Comparison of ENCODE assay signal across 9 mouse cellular contexts in the genomic region with DNA sequence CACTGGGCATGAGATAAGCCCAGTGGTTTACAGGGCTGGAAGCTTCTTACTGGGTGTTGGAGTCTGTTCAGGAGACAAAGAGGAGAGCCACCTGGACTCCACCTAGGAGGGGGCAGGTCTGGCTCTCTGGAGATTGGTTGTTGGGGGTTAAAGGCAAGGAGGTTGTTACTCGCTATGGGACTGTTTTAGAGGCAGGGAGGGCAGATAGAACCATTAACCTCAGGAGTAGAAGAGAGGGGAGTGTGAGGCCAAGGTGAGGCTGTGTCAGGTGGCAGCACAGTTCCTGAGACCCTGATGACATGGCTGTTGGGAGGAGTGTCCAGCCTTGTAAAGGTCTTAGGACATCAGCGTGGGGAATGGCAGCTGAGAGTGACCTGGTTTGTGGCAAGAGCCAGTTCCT. TPM values are rescaled to one million over a fixed set of nuclear protein-coding genes. Genes with fewer than 3 reads are reported as not detected.
DNase-seq lines count a peak whose midpoint lies in the region; ATAC-seq and TF ChIP-seq lines count a peak whose summit lies in the region.
"Had no signal": no experiment of that assay in that cellular context is flagged by ENCODE, and none has a peak within 500 bp of the region (broad histone marks: within the 10 kb centered on the region; RNA-seq: fewer than 3 reads in every experiment).

No protein-coding gene starts in this region.

- peak overlapping the region; percentile 73 for H3K9ac ChIP-seq in intestine, embryonic 14.5 days (ENCODE audit: low read length)

- WGBS in intestine, embryonic 14.5 days = 55% methylated on average over 2 of the region's 2 CpGs

- H3K4me2 ChIP-seq in intestine, embryonic 14.5 days (ENCODE audit: low read length) = peak overlapping the region; percentile 60
- H3K4me2 ChIP-seq in myocyte (ENCODE audit: low read depth) = peak overlapping the region; percentile 87

- ATAC-seq in intestine, embryonic 14.5 days (replicated peaks; ENCODE audit: low FRiP score, low TSS enrichment, low read depth) = no peak

- H3K79me2 ChIP-seq in myocyte (ENCODE audit: control insufficient read depth, insufficient read depth) = peaks cover 21% of the 10 kb centered on the region

- H3K9me3 ChIP-seq in intestine, embryonic 14.5 days (ENCODE audit: control insufficient read depth, low read length) = no peaks in the 10 kb centered on the region

- no peaks in the 10 kb centered on the region for H3K27me3 ChIP-seq in intestine, embryonic 14.5 days (replicated peaks; ENCODE audit: control insufficient read depth, insufficient read depth, low read length)
- no peaks in the 10 kb centered on the region for H3K27me3 ChIP-seq in myocyte (ENCODE audit: control insufficient read depth, insufficient read depth, insufficient read length)

- H3ac ChIP-seq in myocyte (ENCODE audit: control insufficient read depth, insufficient read length) = no peak overlapping the region

- H3K4me3 ChIP-seq in intestine, embryonic 14.5 days (ENCODE audit: low read depth, low read length) = peak overlapping the region; percentile 50
- peak overlapping the region; percentile 37 for H3K4me3 ChIP-seq in myocyte
- H3K4me3 ChIP-seq: left cerebral cortex, adult 2 months had no signal

- peak; percentile 13 for DNase-seq in adrenal gland, adult 2 months
- no peak for DNase-seq in adrenal gland, adult 8-10 months
- DNase-seq in kidney, postnatal 10 days = peak; percentile 3
- DNase-seq in kidney, postnatal 25 days = no peak
- DNase-seq in intestine, embryonic 14.5 days (ENCODE audit: low spot score) = no peak
- DNase-seq in ovary, postnatal 14 days (ENCODE audit: low spot score) = no peak
- DNase-seq in layer of hippocampus, adult 9-11 months = no peak

- TF ChIP-seq POLR2A in myocyte (IDR thresholded peaks at IDR 0.05; ENCODE audit: insufficient read length, low read depth) = no peak

- H3K36me3 ChIP-seq in intestine, embryonic 14.5 days (ENCODE audit: control insufficient read depth, insufficient read depth, low read length) = peaks cover 49% of the 10 kb centered on the region
- peaks cover 7% of the 10 kb centered on the region for H3K36me3 ChIP-seq in myocyte (ENCODE audit: control insufficient read depth, insufficient read depth)

- H3K4me1 ChIP-seq in intestine, embryonic 14.5 days (replicated peaks; ENCODE audit: control insufficient read depth, insufficient read depth, low read length) = peaks cover 37% of the 10 kb centered on the region

- H3K27ac ChIP-seq in intestine, embryonic 14.5 days (ENCODE audit: low read depth) = peak overlapping the region; percentile 95; the same call in 1 of the 2 replicates
- H3K27ac ChIP-seq: left cerebral cortex, adult 2 months had no signal

TF ChIP-seq in myocyte, 11 proteins besides CTCF, POLR2A, EP300 and RAD21:
- TF ChIP-seq CEBPB (IDR thresholded peaks at IDR 0.05; ENCODE audit: insufficient read depth, poor library complexity, severe bottlenecking) (no peak), TCF12 (IDR thresholded peaks at IDR 0.05; ENCODE audit: insufficient read depth, poor library complexity, severe bottlenecking) (no peak), MYOD1 (IDR thresholded peaks at IDR 0.05; ENCODE audit: control insufficient read depth in 1 of 3, insufficient read length in 2 of 3, low read depth in 2 of 3) (no peak), E2F4 (IDR thresholded peaks at IDR 0.05; ENCODE audit: insufficient read depth) (no peak), REST (IDR thresholded peaks at IDR 0.05; ENCODE audit: insufficient read depth, insufficient read length) (no peak), MYOG (IDR thresholded peaks at IDR 0.05; ENCODE audit: control insufficient read depth in 1 of 3, insufficient read depth in 1 of 3, insufficient read length in 2 of 3, low read depth in 2 of 3) (no peak), SRF (IDR thresholded peaks at IDR 0.05; ENCODE audit: control insufficient read depth, insufficient read length, low read depth) (no peak), POLR2AphosphoS2 (IDR thresholded peaks at IDR 0.05; ENCODE audit: insufficient read length, low read depth) (no peak)

RNA-seq across cellular contexts. Expression of a gene that starts 13.6 kb away (rescaled TPM):
- 10 to 100 TPM; 33.4 to 33.8 TPM for total RNA-seq in adrenal gland, adult 2 months (2021)
- 29.4 and 35.9 TPM in 2 replicates for polyA plus RNA-seq in adrenal gland, adult 2 months (2012; rRNA removed)
- 10 to 100 TPM; 34.0 to 48.5 (median 42.5) TPM for total RNA-seq in adrenal gland, adult 8-10 months (2022)
- 198 and 203 TPM in 2 replicates for polyA plus RNA-seq in intestine, embryonic 14.5 days (2014; fragmentation: Nextera tagmentation; extraction: Ambion mirVana)
- 54.0 TPM for polyA plus RNA-seq in myocyte (2012; fragmentation: generic; extraction: Trizol)

RNA-seq across cellular contexts. Expression of a gene that starts 16.7 kb away (rescaled TPM):
- total RNA-seq in adrenal gland, adult 2 months (2021) = 100 to 1,000 TPM; 102 to 108 TPM
- polyA plus RNA-seq in adrenal gland, adult 2 months (2012; rRNA removed) = 111 and 123 TPM in 2 replicates
- 100 to 1,000 TPM; 118 to 195 (median 151) TPM for total RNA-seq in adrenal gland, adult 8-10 months (2022)
- 38.0 and 38.5 TPM in 2 replicates for polyA plus RNA-seq in intestine, embryonic 14.5 days (2014; fragmentation: Nextera tagmentation; extraction: Ambion mirVana)
- 65.8 TPM for polyA plus RNA-seq in myocyte (2012; fragmentation: generic; extraction: Trizol)

RNA-seq across cellular contexts. Expression of a gene that starts 17.0 kb away (rescaled TPM):
- total RNA-seq in adrenal gland, adult 2 months (2021) = not detected
- not detected in 2 replicates for polyA plus RNA-seq in adrenal gland, adult 2 months (2012; rRNA removed)
- not detected for total RNA-seq in adrenal gland, adult 8-10 months (2022)
- polyA plus RNA-seq in intestine, embryonic 14.5 days (2014; fragmentation: Nextera tagmentation; extraction: Ambion mirVana) = 0.62 and 0.71 TPM in 2 replicates
- not detected for polyA plus RNA-seq in myocyte (2012; fragmentation: generic; extraction: Trizol)

RNA-seq across cellular contexts. Expression of a gene that starts 21.7 kb away (rescaled TPM):
- total RNA-seq in adrenal gland, adult 2 months (2021) = 1 to 10 TPM; 1.9 to 2.2 TPM
- polyA plus RNA-seq in adrenal gland, adult 2 months (2012; rRNA removed) = 8.3 and 9.3 TPM in 2 replicates
- total RNA-seq in adrenal gland, adult 8-10 months (2022) = 1 to 10 TPM; 1.8 to 4.8 (median 4.5) TPM
- polyA plus RNA-seq in intestine, embryonic 14.5 days (2014; fragmentation: Nextera tagmentation; extraction: Ambion mirVana) = 1.5 and 1.6 TPM in 2 replicates
- polyA plus RNA-seq in myocyte (2012; fragmentation: generic; extraction: Trizol) = 0.02 TPM

RNA-seq across cellular contexts. Expression of a gene that starts 32.8 kb away (rescaled TPM):
- total RNA-seq in adrenal gland, adult 2 months (2021) = 10 to 100 TPM; 37.1 to 41.5 TPM
- 102 and 106 TPM in 2 replicates for polyA plus RNA-seq in adrenal gland, adult 2 months (2012; rRNA removed)
- 10 to 100 TPM; 62.4 to 82.4 (median 71.7) TPM for total RNA-seq in adrenal gland, adult 8-10 months (2022)
- 10.8 and 11.4 TPM in 2 replicates for polyA plus RNA-seq in intestine, embryonic 14.5 days (2014; fragmentation: Nextera tagmentation; extraction: Ambion mirVana)
- polyA plus RNA-seq in myocyte (2012; fragmentation: generic; extraction: Trizol) = 41.0 TPM

Comparison
In these comparisons a context has a peak if more than half of its experiments do, and no peak if none do; other contexts are left out.
1. DNase-seq: peak in adrenal gland, adult 2 months (single experiment) and kidney, postnatal 10 days (single experiment); none in adrenal gland, adult 8-10 months (single experiment), kidney, postnatal 25 days (0 of 2), intestine, embryonic 14.5 days (single experiment), ovary, postnatal 14 days (single experiment) and layer of hippocampus, adult 9-11 months (single experiment).